In genomic region chr11:88047871-88048531, GRCm38 (mm10) we compare ENCODE assay signal across 8 mouse cellular contexts. TPM values are rescaled to one million over a fixed set of nuclear protein-coding genes. Genes with fewer than 3 reads are reported as not detected.
A peak's percentile ranks its signal among the peaks of the same experiment; 100 is the strongest.
DNase-seq lines count a peak whose midpoint lies in the region; ATAC-seq lines count a peak whose summit lies in the region.

No protein-coding gene starts in this region.

- peaks cover 37% of the 10 kb centered on the region for H3K4me1 ChIP-seq in megakaryocyte, embryonic 14.5 days

- H3K36me3 ChIP-seq in megakaryocyte, embryonic 14.5 days (replicated peaks; ENCODE audit: low read length) = peaks cover 44% of the 10 kb centered on the region

- no peaks in the 10 kb centered on the region for H3K27me3 ChIP-seq in megakaryocyte, embryonic 14.5 days (replicated peaks)

- peak; percentile 63 for DNase-seq in adipocyte (ENCODE audit: low spot score)
- DNase-seq in cerebellum, postnatal 25 days = peak; percentile 78 to 83
- DNase-seq in frontal cortex, postnatal 36 days (ENCODE audit: low spot score in 2 of 2) = peak; percentile 59 to 66
- peak; percentile 70 to 72 for DNase-seq in left cerebral cortex, postnatal 14 days (ENCODE audit: low spot score in 2 of 2)
- peak; percentile 77 for DNase-seq in right cerebral cortex, postnatal 14 days
- DNase-seq in urinary bladder, postnatal 25 days (ENCODE audit: low spot score) = peak; percentile 61

- H3K4me3 ChIP-seq in megakaryocyte, embryonic 14.5 days (replicated peaks) = peak overlapping the region; percentile 98

- no peaks in the 10 kb centered on the region for H3K9me3 ChIP-seq in megakaryocyte, embryonic 14.5 days

- peak; percentile 5 for ATAC-seq in inflammation-experienced regulatory T-cells, adult 6 months

- intact Hi-C loops in left cerebral cortex, postnatal 14 days (cut with DNase I) = loop anchor here (2.0 kb wide), 1 partner anchor 61 kb away; the partner anchor contains the start of gene Dynll2

RNA-seq across cellular contexts. Expression of gene Srsf1, which starts 0.8 kb away (rescaled TPM):
- 10 to 100 TPM; 40.8 to 52.4 (median 50.5) TPM for polyA plus RNA-seq in inflammation-experienced regulatory T-cells, adult 6 months (2017; shearing (Covaris generic))
- 100 to 1,000 TPM; 171 to 177 TPM for total RNA-seq in left cerebral cortex, postnatal 14 days (2021)
- 25.7 and 74.9 TPM in 2 replicates for polyA plus RNA-seq in megakaryocyte, embryonic 14.5 days (2012; ENCODE audit: insufficient read depth, low replicate concordance)

RNA-seq across cellular contexts. Expression of gene Vezf1, which starts 20.1 kb away (rescaled TPM):
- polyA plus RNA-seq in inflammation-experienced regulatory T-cells, adult 6 months (2017; shearing (Covaris generic)) = 10 to 100 TPM; 19.3 to 25.6 (median 21.5) TPM
- total RNA-seq in left cerebral cortex, postnatal 14 days (2021) = 10 to 100 TPM; 24.4 to 25.3 TPM
- polyA plus RNA-seq in megakaryocyte, embryonic 14.5 days (2012; ENCODE audit: insufficient read depth, low replicate concordance) = 5.8 and 9.9 TPM in 2 replicates

RNA-seq across cellular contexts. Expression of gene Cuedc1, which starts 49.9 kb away (rescaled TPM):
- 1 to 10 TPM; 2.0 to 6.4 (median 5.2) TPM for polyA plus RNA-seq in inflammation-experienced regulatory T-cells, adult 6 months (2017; shearing (Covaris generic))
- total RNA-seq in left cerebral cortex, postnatal 14 days (2021) = 10 to 100 TPM; 28.2 TPM
- 294 and 346 TPM in 2 replicates for polyA plus RNA-seq in megakaryocyte, embryonic 14.5 days (2012; ENCODE audit: insufficient read depth, low replicate concordance)

Comparison
In these comparisons a context has a peak if more than half of its experiments do, and no peak if none do; other contexts are left out.
1. Peak in every context shown above with its lines: DNase-seq, ATAC-seq and H3K4me3 ChIP-seq.
2. RNA of gene Cuedc1, which starts 49.9 kb away (polyA plus RNA-seq): 294 to 346 TPM in megakaryocyte, embryonic 14.5 days; 2.0 to 6.4 TPM in inflammation-experienced regulatory T-cells, adult 6 months; every median in the first group is over 10 times any median in the second.